Mouse (Mus musculus) bone marrow, adult 2 months (tissue): Measurements from ENCODE around the gene Parp6.

ENCODE experiments used
- CTCF ChIP-seq: fragments of 200-500 bp; IDR thresholded peaks from 2 replicates; pipeline ENCODE4 v1.5.1; 2011; ENCODE audit warnings: low read length, control low read depth; ENCODE audit not compliant: control insufficient read depth, insufficient read depth
- POLR2A ChIP-seq: fragments of 200-500 bp; IDR thresholded peaks from 2 replicates; pipeline ENCODE4 v1.6.1; 2011; ENCODE audit warnings: low read depth, mild to moderate bottlenecking, control low read depth, low read length, borderline replicate concordance; ENCODE audit not compliant: control insufficient read depth

DNA sequence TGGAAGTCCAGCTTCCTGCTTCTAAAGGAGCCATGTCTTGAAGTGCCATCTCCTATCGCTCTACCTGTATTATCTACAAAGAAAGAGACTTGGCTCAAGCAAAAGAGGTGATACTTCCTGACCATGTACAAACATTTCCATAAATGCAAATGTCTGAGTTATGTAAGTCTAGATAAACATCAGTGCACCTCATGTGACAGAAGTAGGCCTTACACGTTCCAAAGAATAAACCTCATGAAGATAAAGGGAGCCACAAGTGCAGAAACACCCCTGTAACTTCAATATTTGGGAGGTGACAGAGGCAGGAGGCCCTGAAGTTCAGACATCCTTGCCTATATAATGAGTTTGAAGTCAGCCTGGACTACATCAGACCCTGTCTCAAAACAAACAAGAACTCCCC lies 45.2 kb upstream of the Parp6 start:
- TF ChIP-seq CTCF (no peak), POLR2A (no peak)
